Mouse (Mus musculus): ENCODE measurements around the gene Tpsb2. TPM values are rescaled to one million over a fixed set of nuclear protein-coding genes. Genes with fewer than 3 reads are reported as not detected.
A peak's percentile ranks its signal among the peaks of the same experiment; 100 is the strongest.

Tpsb2 gene
- polyA plus RNA-seq, 1 experiment from 2014 or later, result not detected

- WGBS, result 75% methylated on average over 13 of the region's 13 CpGs
- ATAC-seq, result no peak
- Histone ChIP-seq H3K4me3 (replicated peaks; ENCODE audit: low read length) (no peak overlapping the region), H3K36me3 (ENCODE audit: control insufficient read depth, insufficient read depth) (no peaks in the 10 kb centered on the region), H3K4me1 (replicated peaks; ENCODE audit: control insufficient read depth, insufficient read depth, low read length) (peaks cover 46% of the 10 kb centered on the region), H3K9me3 (ENCODE audit: control insufficient read depth, low read length) (no peaks in the 10 kb centered on the region), H3K9ac (replicated peaks; ENCODE audit: low read depth, low read length) (no peak overlapping the region), H3K27me3 (replicated peaks; ENCODE audit: control insufficient read depth, insufficient read depth, low read length) (peaks cover 27% of the 10 kb centered on the region), H3K4me2 (ENCODE audit: low read length) (no peak overlapping the region), H3K27ac (ENCODE audit: low read length) (no peak overlapping the region)
Observed at GRCm38 (mm10) chr17:25402224-25402623, 36.1 kb downstream of the Tpsb2 start.

GRCm38 (mm10) chr17:25404190-25404589, 38.1 kb downstream of the Tpsb2 start:
- H3K4me3 ChIP-seq (replicated peaks; ENCODE audit: low read length), result no peak overlapping the region
- H3K36me3 ChIP-seq (ENCODE audit: control insufficient read depth, insufficient read depth), result no peaks in the 10 kb centered on the region
- H3K4me2 ChIP-seq (ENCODE audit: low read length), result no peak overlapping the region
- ATAC-seq, result no peak
- peaks cover 27% of the 10 kb centered on the region for H3K27me3 ChIP-seq (replicated peaks; ENCODE audit: control insufficient read depth, insufficient read depth, low read length)
- H3K27ac ChIP-seq (ENCODE audit: low read length), result no peak overlapping the region
- H3K4me1 ChIP-seq (replicated peaks; ENCODE audit: control insufficient read depth, insufficient read depth, low read length), result peaks cover 42% of the 10 kb centered on the region
- no peak overlapping the region; the same call in 1 of the 2 replicates for H3K9ac ChIP-seq (replicated peaks; ENCODE audit: low read depth, low read length)
- no peaks in the 10 kb centered on the region for H3K9me3 ChIP-seq (ENCODE audit: control insufficient read depth, low read length)
- WGBS, result 12% methylated on average over 3 of the region's 3 CpGs

GRCm38 (mm10) chr17:25405224-25405895, 39.3 kb downstream of the Tpsb2 start:
- WGBS, result 3% methylated on average over 9 of the region's 10 CpGs
- no peak for ATAC-seq
- no peaks in the 10 kb centered on the region for H3K36me3 ChIP-seq (ENCODE audit: control insufficient read depth, insufficient read depth)
- H3K27ac ChIP-seq (ENCODE audit: low read length), result peak overlapping the region; percentile 37; the same call in 1 of the 2 replicates
- H3K4me2 ChIP-seq (ENCODE audit: low read length), result peak overlapping the region; percentile 11; the same call in 1 of the 2 replicates
- H3K4me3 ChIP-seq (replicated peaks; ENCODE audit: low read length), result no peak overlapping the region
- peak overlapping the region; percentile 11; the same call in 1 of the 2 replicates for H3K9ac ChIP-seq (replicated peaks; ENCODE audit: low read depth, low read length)
- no peaks in the 10 kb centered on the region for H3K9me3 ChIP-seq (ENCODE audit: control insufficient read depth, low read length)
- peaks cover 24% of the 10 kb centered on the region for H3K27me3 ChIP-seq (replicated peaks; ENCODE audit: control insufficient read depth, insufficient read depth, low read length)
- peaks cover 51% of the 10 kb centered on the region for H3K4me1 ChIP-seq (replicated peaks; ENCODE audit: control insufficient read depth, insufficient read depth, low read length)

- Histone ChIP-seq H3K27ac (ENCODE audit: low read length) (peak overlapping the region; percentile 37; the same call in 1 of the 2 replicates), H3K9ac (replicated peaks; ENCODE audit: low read depth, low read length) (no peak overlapping the region; the same call in 1 of the 2 replicates), H3K4me1 (replicated peaks; ENCODE audit: control insufficient read depth, insufficient read depth, low read length) (peaks cover 57% of the 10 kb centered on the region), H3K27me3 (replicated peaks; ENCODE audit: control insufficient read depth, insufficient read depth, low read length) (peaks cover 18% of the 10 kb centered on the region), H3K4me3 (replicated peaks; ENCODE audit: low read length) (no peak overlapping the region), H3K9me3 (ENCODE audit: control insufficient read depth, low read length) (no peaks in the 10 kb centered on the region), H3K36me3 (ENCODE audit: control insufficient read depth, insufficient read depth) (no peaks in the 10 kb centered on the region), H3K4me2 (ENCODE audit: low read length) (0 out of 2 replicates have a peak overlapping the region, but pooled peaks have one; percentile 3)
- WGBS, result 3% methylated on average over 6 of the region's 6 CpGs
- peak; percentile 73 for ATAC-seq
Observed at GRCm38 (mm10) chr17:25406011-25406441, 39.9 kb downstream of the Tpsb2 start.

GRCm38 (mm10) chr17:25407352-25407751, 41.2 kb downstream of the Tpsb2 start:
- Histone ChIP-seq H3K36me3 (ENCODE audit: control insufficient read depth, insufficient read depth) (no peaks in the 10 kb centered on the region), H3K4me3 (replicated peaks; ENCODE audit: low read length) (no peak overlapping the region), H3K27me3 (replicated peaks; ENCODE audit: control insufficient read depth, insufficient read depth, low read length) (peaks cover 14% of the 10 kb centered on the region), H3K9ac (replicated peaks; ENCODE audit: low read depth, low read length) (no peak overlapping the region), H3K4me1 (replicated peaks; ENCODE audit: control insufficient read depth, insufficient read depth, low read length) (peaks cover 62% of the 10 kb centered on the region), H3K9me3 (ENCODE audit: control insufficient read depth, low read length) (no peaks in the 10 kb centered on the region), H3K27ac (ENCODE audit: low read length) (no peak overlapping the region), H3K4me2 (ENCODE audit: low read length) (no peak overlapping the region)
- 63% methylated on average over 4 of the region's 4 CpGs for WGBS
- no peak for ATAC-seq

GRCm38 (mm10) chr17:25408302-25408999, 42.3 kb downstream of the Tpsb2 start:
- no peak overlapping the region for H3K4me3 ChIP-seq (replicated peaks; ENCODE audit: low read length)
- peaks cover 62% of the 10 kb centered on the region for H3K4me1 ChIP-seq (replicated peaks; ENCODE audit: control insufficient read depth, insufficient read depth, low read length)
- H3K36me3 ChIP-seq (ENCODE audit: control insufficient read depth, insufficient read depth), result no peaks in the 10 kb centered on the region
- peaks cover 6% of the 10 kb centered on the region for H3K27me3 ChIP-seq (replicated peaks; ENCODE audit: control insufficient read depth, insufficient read depth, low read length)
- H3K9ac ChIP-seq (replicated peaks; ENCODE audit: low read depth, low read length), result no peak overlapping the region
- no peak overlapping the region for H3K4me2 ChIP-seq (ENCODE audit: low read length)
- no peak for ATAC-seq
- no peaks in the 10 kb centered on the region for H3K9me3 ChIP-seq (ENCODE audit: control insufficient read depth, low read length)
- no peak overlapping the region for H3K27ac ChIP-seq (ENCODE audit: low read length)
- WGBS, result 77% methylated on average over 7 of the region's 7 CpGs

- Histone ChIP-seq H3K4me3 (replicated peaks; ENCODE audit: low read length) (no peak overlapping the region), H3K27ac (ENCODE audit: low read length) (no peak overlapping the region), H3K9me3 (ENCODE audit: control insufficient read depth, low read length) (no peaks in the 10 kb centered on the region), H3K36me3 (ENCODE audit: control insufficient read depth, insufficient read depth) (no peaks in the 10 kb centered on the region), H3K4me2 (ENCODE audit: low read length) (no peak overlapping the region), H3K9ac (replicated peaks; ENCODE audit: low read depth, low read length) (no peak overlapping the region), H3K27me3 (replicated peaks; ENCODE audit: control insufficient read depth, insufficient read depth, low read length) (no peaks in the 10 kb centered on the region; the same call in 1 of the 2 replicates), H3K4me1 (replicated peaks; ENCODE audit: control insufficient read depth, insufficient read depth, low read length) (peaks cover 53% of the 10 kb centered on the region)
- ATAC-seq, result no peak
- WGBS, result 31% methylated on average over 7 of the region's 7 CpGs
Observed at GRCm38 (mm10) chr17:25409621-25410020, 43.5 kb downstream of the Tpsb2 start.

GRCm38 (mm10) chr17:25410180-25410579, 44.1 kb downstream of the Tpsb2 start:
- no peak for ATAC-seq
- peaks cover 52% of the 10 kb centered on the region for H3K4me1 ChIP-seq (replicated peaks; ENCODE audit: control insufficient read depth, insufficient read depth, low read length)
- no peak overlapping the region for H3K4me2 ChIP-seq (ENCODE audit: low read length)
- H3K9ac ChIP-seq (replicated peaks; ENCODE audit: low read depth, low read length), result no peak overlapping the region
- H3K4me3 ChIP-seq (replicated peaks; ENCODE audit: low read length), result no peak overlapping the region
- peak overlapping the region; percentile 23; the same call in 1 of the 2 replicates for H3K27ac ChIP-seq (ENCODE audit: low read length)
- WGBS, result 77% methylated on average over 6 of the region's 6 CpGs
- no peaks in the 10 kb centered on the region for H3K27me3 ChIP-seq (replicated peaks; ENCODE audit: control insufficient read depth, insufficient read depth, low read length)
- H3K9me3 ChIP-seq (ENCODE audit: control insufficient read depth, low read length), result no peaks in the 10 kb centered on the region
- H3K36me3 ChIP-seq (ENCODE audit: control insufficient read depth, insufficient read depth), result no peaks in the 10 kb centered on the region

GRCm38 (mm10) chr17:25410786-25411185, 44.7 kb downstream of the Tpsb2 start:
- no peaks in the 10 kb centered on the region for H3K36me3 ChIP-seq (ENCODE audit: control insufficient read depth, insufficient read depth)
- H3K4me2 ChIP-seq (ENCODE audit: low read length), result no peak overlapping the region
- no peak overlapping the region for H3K4me3 ChIP-seq (replicated peaks; ENCODE audit: low read length)
- no peaks in the 10 kb centered on the region for H3K27me3 ChIP-seq (replicated peaks; ENCODE audit: control insufficient read depth, insufficient read depth, low read length)
- H3K9me3 ChIP-seq (ENCODE audit: control insufficient read depth, low read length), result no peaks in the 10 kb centered on the region
- 16% methylated on average over 7 of the region's 7 CpGs for WGBS
- H3K9ac ChIP-seq (replicated peaks; ENCODE audit: low read depth, low read length), result no peak overlapping the region
- no peak overlapping the region for H3K27ac ChIP-seq (ENCODE audit: low read length)
- peaks cover 52% of the 10 kb centered on the region for H3K4me1 ChIP-seq (replicated peaks; ENCODE audit: control insufficient read depth, insufficient read depth, low read length)
- ATAC-seq, result no peak

Measured in forebrain, embryonic 16.5 days (tissue).